Mouse (Mus musculus) neural tube, embryonic 14.5 days (tissue): ENCODE data around the gene Krt6a. TPM values are rescaled to one million over a fixed set of nuclear protein-coding genes. Genes with fewer than 3 reads are reported as not detected.

Source experiments
- ATAC-seq: fragments of 200-750 bp; cut with Nextera tagmentation; 2 replicates; pipeline ENCODE4 v1.8.0; 2017; ENCODE audit warnings: low read depth, mild to moderate bottlenecking, moderate TSS enrichment, moderate library complexity
- H3K27ac ChIP-seq: fragments of 300-500 bp; sonication (generic); 2 replicates; pipeline ENCODE4 v1.5.1; 2014; ENCODE audit warnings: low read depth, mild to moderate bottlenecking, control low read depth, low read length, moderate library complexity, mixed read lengths
- H3K27me3 ChIP-seq: fragments of 300-500 bp; sonication (generic); 2 replicates; pipeline ENCODE4 v1.6.1; 2014; ENCODE audit warnings: low read length; ENCODE audit not compliant: control insufficient read depth, insufficient read depth
- H3K36me3 ChIP-seq: fragments of 300-500 bp; sonication (generic); 2 replicates; pipeline ENCODE4 v1.6.1; 2014; ENCODE audit warnings: low read length, mixed read lengths; ENCODE audit not compliant: control insufficient read depth, insufficient read depth
- H3K4me1 ChIP-seq: fragments of 300-500 bp; sonication (generic); 2 replicates; pipeline ENCODE4 v1.6.1; 2014; ENCODE audit warnings: low read length; ENCODE audit not compliant: control insufficient read depth, insufficient read depth
- H3K4me2 ChIP-seq: fragments of 300-500 bp; sonication (generic); 2 replicates; pipeline ENCODE4 v1.6.1; 2014; ENCODE audit warnings: mild to moderate bottlenecking, low read depth, low read length, control low read depth
- H3K4me3 ChIP-seq: fragments of 300-500 bp; sonication (generic); 2 replicates; pipeline ENCODE4 v1.5.1; 2014; ENCODE audit warnings: low read depth, low read length, control low read depth, mixed read lengths
- H3K9ac ChIP-seq: fragments of 300-500 bp; sonication (generic); replicated peaks from 2 replicates; pipeline ENCODE4 v1.6.1; 2014; ENCODE audit warnings: low read depth, mild to moderate bottlenecking, control low read depth, low read length, mixed read lengths
- H3K9me3 ChIP-seq: fragments of 300-500 bp; sonication (generic); 2 replicates; pipeline ENCODE4 v1.6.1; 2016; ENCODE audit warnings: low read length; ENCODE audit not compliant: control insufficient read depth
- WGBS: fragments of 180-500 bp; shearing (Covaris S2); extraction: QIAGEN DNeasy Blood & Tissue Kit; methylation state at CpG from one replicate; pipeline ENCODE4 v1.1.7; 2014; 5-methylcytosine and 5-hydroxymethylcytosine counted together
- microRNA-seq: library from miRNA; unstranded; fragments of <30 nt; microRNA quantifications from one replicate; pipeline ENCODE4, GENCODE M21; 2016
- polyA plus RNA-seq: library from polyadenylated mRNA; unstranded; fragments of >200 nt; fragmentation: Nextera tagmentation; extraction: Ambion mirVana; gene quantifications from 2 replicates; pipeline ENCODE4 v1.2.1, GENCODE M21; 2014

The Krt6a gene
- polyA plus RNA-seq, 1 experiment from 2014 or later, result not detected

- no peaks in the 10 kb centered on the region for H3K36me3 ChIP-seq
- H3K9ac ChIP-seq, result no peak overlapping the region
- no peaks in the 10 kb centered on the region for H3K9me3 ChIP-seq
- 82% methylated on average over 1 of the region's 1 CpGs for WGBS
- no peaks in the 10 kb centered on the region for H3K27me3 ChIP-seq
- ATAC-seq, result no peak
- no peaks in the 10 kb centered on the region for H3K4me1 ChIP-seq
- H3K27ac ChIP-seq, result no peak overlapping the region
- H3K4me3 ChIP-seq, result no peak overlapping the region
- no peak overlapping the region for H3K4me2 ChIP-seq
Observed at GRCm38 (mm10) chr15:101675978-101676377, 18.1 kb downstream of the Krt6a start.

DNA sequence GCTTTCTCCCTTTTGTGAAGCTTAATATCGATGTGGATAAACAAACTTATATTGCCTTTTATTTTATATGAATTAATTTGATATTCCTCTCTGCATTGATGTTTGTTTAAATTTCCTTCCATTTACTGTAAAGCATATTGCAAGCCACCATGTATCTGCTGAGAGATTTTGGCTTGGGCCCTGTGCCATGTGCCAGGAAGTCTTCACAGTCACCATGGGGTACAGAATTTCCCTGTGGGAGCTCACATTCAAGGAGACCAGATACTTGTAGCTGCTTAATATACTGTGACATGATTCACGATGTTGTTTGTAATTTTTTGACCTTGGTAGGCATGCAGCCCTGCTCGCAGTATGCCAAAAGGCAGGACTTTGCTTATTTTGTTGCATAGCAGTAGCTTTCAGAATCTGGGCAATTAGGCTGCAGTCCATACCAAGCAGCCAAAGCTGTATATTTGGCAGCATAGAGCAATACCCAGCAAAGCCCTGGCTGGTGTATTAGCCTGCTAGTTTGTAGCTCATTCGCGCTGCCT lies 41.3 kb downstream of the Krt6a start:
- WGBS, result 84% methylated on average over 5 of the region's 5 CpGs
- H3K4me3 ChIP-seq, result no peak overlapping the region
- H3K4me2 ChIP-seq, result no peak overlapping the region
- no peaks in the 10 kb centered on the region for H3K9me3 ChIP-seq
- no peaks in the 10 kb centered on the region for H3K36me3 ChIP-seq
- no peak overlapping the region for H3K9ac ChIP-seq
- H3K4me1 ChIP-seq, result no peaks in the 10 kb centered on the region
- ATAC-seq, result no peak
- no peak overlapping the region for H3K27ac ChIP-seq
- H3K27me3 ChIP-seq, result no peaks in the 10 kb centered on the region

GRCm38 (mm10) chr15:101647280-101647679 lies 46.8 kb downstream of the Krt6a start, which contains the start of gene Gm5478:
Gm5478 (minus strand) TSS chr15:101647380.
- no peak for ATAC-seq
- H3K36me3 ChIP-seq, result no peaks in the 10 kb centered on the region
- no peak within 1 kb of the TSS for H3K4me3 ChIP-seq
- H3K9me3 ChIP-seq, result no peaks in the 10 kb centered on the region
- H3K4me2 ChIP-seq, result no peak within 1 kb of the TSS
- H3K27me3 ChIP-seq, result no peaks in the 10 kb centered on the region
- WGBS, result 78% methylated on average over 3 of the region's 3 CpGs
- H3K9ac ChIP-seq, result no peak within 1 kb of the TSS
- no peaks in the 10 kb centered on the region for H3K4me1 ChIP-seq
- H3K27ac ChIP-seq, result no peak within 1 kb of the TSS

Small RNAs within 50 kb of the gene (microRNA-seq; reads per million reads assigned to microRNA genes)
- gene Gm44323, result not detected
- gene Gm44342, result not detected
- not detected for gene Gm44383
- gene Gm44479, result not detected

Other genes with a start within 250 kb of the Krt6a start
- gene Krt88, start 246.6 kb downstream of the Krt6a start, polyA plus RNA-seq, result not detected in 2 replicates
- 0.17 TPM in 1 of 2 replicates, not detected in the other for gene Krt81, start 230.6 kb downstream of the Krt6a start, polyA plus RNA-seq
- gene Krt86, start 220.8 kb downstream of the Krt6a start, polyA plus RNA-seq, result not detected in 2 replicates
- not detected in 2 replicates for gene Krt83, start 202.8 kb downstream of the Krt6a start, polyA plus RNA-seq
- gene Gm49425, start 177.0 kb downstream of the Krt6a start, polyA plus RNA-seq, result 0.29 TPM in 1 of 2 replicates, not detected in the other
- gene Krt84, start 161.5 kb downstream of the Krt6a start, polyA plus RNA-seq, result 0.11 TPM in 1 of 2 replicates, not detected in the other
- gene Krt82, start 143.6 kb downstream of the Krt6a start, polyA plus RNA-seq, result not detected in 2 replicates
- gene Krt90, start 131.4 kb downstream of the Krt6a start, polyA plus RNA-seq, result 0.13 TPM in 2 replicates
- 0.08 TPM in 1 of 2 replicates, not detected in the other for gene Krt75, start 120.4 kb downstream of the Krt6a start, polyA plus RNA-seq
- gene Gm5414, start 66.1 kb downstream of the Krt6a start, polyA plus RNA-seq, result not detected in 2 replicates
- gene Gm5478, start 46.9 kb downstream of the Krt6a start, polyA plus RNA-seq, result not detected in 2 replicates
- not detected in 2 replicates for gene Krt6b, start 14.0 kb downstream of the Krt6a start, polyA plus RNA-seq
- gene Krt5, start 18.6 kb upstream of the Krt6a start, polyA plus RNA-seq, result not detected in 2 replicates
- gene Krt71, start 48.8 kb upstream of the Krt6a start, polyA plus RNA-seq, result 0.27 and 0.48 TPM in 2 replicates
- gene Krt72, start 92.2 kb upstream of the Krt6a start, polyA plus RNA-seq, result not detected in 2 replicates
- 0.36 TPM in 2 replicates for gene Krt73, start 108.0 kb upstream of the Krt6a start, polyA plus RNA-seq
- gene Krt2, start 123.9 kb upstream of the Krt6a start, polyA plus RNA-seq, result not detected in 2 replicates
- 8.3 and 12.3 TPM in 2 replicates for gene Krt1, start 156.5 kb upstream of the Krt6a start, polyA plus RNA-seq
- 0.24 and 0.44 TPM in 2 replicates for gene Krt77, start 175.4 kb upstream of the Krt6a start, polyA plus RNA-seq
- not detected in 2 replicates for gene Krt76, start 198.6 kb upstream of the Krt6a start, polyA plus RNA-seq
- gene Krt4, start 230.4 kb upstream of the Krt6a start, polyA plus RNA-seq, result 0.09 and 0.12 TPM in 2 replicates
- 0.24 TPM in 2 replicates for gene Krt79, start 246.0 kb upstream of the Krt6a start, polyA plus RNA-seq